Mouse (Mus musculus): Measurements from ENCODE around the gene Pcsk5. TPM values are rescaled to one million over a fixed set of nuclear protein-coding genes. Genes with fewer than 3 reads are reported as not detected.

Gene Pcsk5
- polyA plus RNA-seq, 1 experiment from 2014 or later: 7.7 TPM

GRCm38 (mm10) chr19:17603322-17603721 is 234.1 kb downstream of the Pcsk5 start:
- Histone ChIP-seq H3K9ac (replicated peaks) (no peak overlapping the region), H3K27me3 (no peaks in the 10 kb centered on the region), H3K4me3 (no peak overlapping the region), H3K9me3 (no peaks in the 10 kb centered on the region), H3K27ac (replicated peaks) (no peak overlapping the region), H3K36me3 (no peaks in the 10 kb centered on the region), H3K4me2 (replicated peaks) (no peak overlapping the region), H3K4me1 (peaks cover 8% of the 10 kb centered on the region)
- peak; percentile 80 for ATAC-seq (replicated peaks)
- 56% methylated on average over 3 of the region's 3 CpGs for WGBS

GRCm38 (mm10) chr19:17600347-17600746 is 237.1 kb downstream of the Pcsk5 start:
- H3K27ac ChIP-seq (replicated peaks): peak overlapping the region; percentile 44
- ATAC-seq (replicated peaks): no peak
- H3K9me3 ChIP-seq: no peaks in the 10 kb centered on the region
- no peaks in the 10 kb centered on the region for H3K36me3 ChIP-seq
- H3K4me2 ChIP-seq (replicated peaks): no peak overlapping the region
- H3K9ac ChIP-seq (replicated peaks): no peak overlapping the region
- 44% methylated on average over 2 of the region's 2 CpGs for WGBS
- H3K27me3 ChIP-seq: no peaks in the 10 kb centered on the region
- H3K4me1 ChIP-seq: peaks cover 8% of the 10 kb centered on the region
- no peak overlapping the region for H3K4me3 ChIP-seq

- Histone ChIP-seq H3K27ac (replicated peaks) (no peak overlapping the region), H3K27me3 (no peaks in the 10 kb centered on the region), H3K9me3 (no peaks in the 10 kb centered on the region), H3K4me2 (replicated peaks) (no peak overlapping the region), H3K4me3 (no peak overlapping the region), H3K9ac (replicated peaks) (no peak overlapping the region), H3K4me1 (peaks cover 5% of the 10 kb centered on the region; the same call in 1 of the 2 replicates), H3K36me3 (no peaks in the 10 kb centered on the region)
- ATAC-seq (replicated peaks): no peak
- 27% methylated on average over 1 of the region's 1 CpGs for WGBS
Measured at GRCm38 (mm10) chr19:17592790-17593189, 244.6 kb downstream of the Pcsk5 start.

GRCm38 (mm10) chr19:17591335-17591734 is 246.1 kb downstream of the Pcsk5 start:
- 40% methylated on average over 8 of the region's 8 CpGs for WGBS
- H3K9me3 ChIP-seq: no peaks in the 10 kb centered on the region
- no peak overlapping the region for H3K27ac ChIP-seq (replicated peaks)
- peak; percentile 74 for ATAC-seq (replicated peaks)
- no peak overlapping the region for H3K9ac ChIP-seq (replicated peaks)
- H3K4me3 ChIP-seq: no peak overlapping the region
- H3K27me3 ChIP-seq: no peaks in the 10 kb centered on the region
- no peak overlapping the region for H3K4me2 ChIP-seq (replicated peaks)
- no peaks in the 10 kb centered on the region for H3K36me3 ChIP-seq
- peaks cover 5% of the 10 kb centered on the region; the same call in 1 of the 2 replicates for H3K4me1 ChIP-seq

- 73% methylated on average over 1 of the region's 1 CpGs for WGBS
- H3K4me2 ChIP-seq (replicated peaks): no peak overlapping the region
- H3K27me3 ChIP-seq: no peaks in the 10 kb centered on the region
- H3K9me3 ChIP-seq: no peaks in the 10 kb centered on the region
- no peak for ATAC-seq (replicated peaks)
- peaks cover 5% of the 10 kb centered on the region; the same call in 1 of the 2 replicates for H3K4me1 ChIP-seq
- H3K4me3 ChIP-seq: no peak overlapping the region
- no peak overlapping the region for H3K9ac ChIP-seq (replicated peaks)
- no peak overlapping the region for H3K27ac ChIP-seq (replicated peaks)
- no peaks in the 10 kb centered on the region for H3K36me3 ChIP-seq
Measured at GRCm38 (mm10) chr19:17590314-17590713, 247.1 kb downstream of the Pcsk5 start.

GRCm38 (mm10) chr19:17577412-17577811 is 260.0 kb downstream of the Pcsk5 start:
- Histone ChIP-seq H3K9ac (replicated peaks) (no peak overlapping the region), H3K36me3 (no peaks in the 10 kb centered on the region), H3K4me3 (no peak overlapping the region), H3K9me3 (no peaks in the 10 kb centered on the region), H3K27me3 (no peaks in the 10 kb centered on the region), H3K4me1 (no peaks in the 10 kb centered on the region), H3K4me2 (replicated peaks) (no peak overlapping the region), H3K27ac (replicated peaks) (no peak overlapping the region)
- WGBS: 94% methylated on average over 4 of the region's 4 CpGs
- ATAC-seq (replicated peaks): no peak

GRCm38 (mm10) chr19:17574564-17574963 is 262.9 kb downstream of the Pcsk5 start:
- WGBS: 91% methylated on average over 5 of the region's 5 CpGs

GRCm38 (mm10) chr19:17572315-17572714 is 265.1 kb downstream of the Pcsk5 start:
- H3K27me3 ChIP-seq: no peaks in the 10 kb centered on the region
- no peak overlapping the region for H3K27ac ChIP-seq (replicated peaks)
- H3K4me2 ChIP-seq (replicated peaks): no peak overlapping the region
- H3K9ac ChIP-seq (replicated peaks): no peak overlapping the region
- no peaks in the 10 kb centered on the region for H3K4me1 ChIP-seq
- H3K36me3 ChIP-seq: no peaks in the 10 kb centered on the region
- H3K4me3 ChIP-seq: no peak overlapping the region
- 86% methylated on average over 8 of the region's 8 CpGs for WGBS
- no peaks in the 10 kb centered on the region for H3K9me3 ChIP-seq
- peak; percentile 76 for ATAC-seq (replicated peaks)

More at GRCm38 (mm10) chr19:17574564-17574963, 262.9 kb downstream of the Pcsk5 start:
- Histone ChIP-seq H3K27me3 (no peaks in the 10 kb centered on the region), H3K36me3 (no peaks in the 10 kb centered on the region), H3K4me1 (no peaks in the 10 kb centered on the region), H3K4me2 (replicated peaks) (no peak overlapping the region), H3K9ac (replicated peaks) (no peak overlapping the region), H3K9me3 (no peaks in the 10 kb centered on the region), H3K4me3 (no peak overlapping the region), H3K27ac (replicated peaks) (no peak overlapping the region)
- no peak for ATAC-seq (replicated peaks)

- Histone ChIP-seq H3K27me3 (no peaks in the 10 kb centered on the region), H3K36me3 (no peaks in the 10 kb centered on the region), H3K27ac (replicated peaks) (no peak overlapping the region), H3K4me2 (replicated peaks) (no peak overlapping the region), H3K9me3 (no peaks in the 10 kb centered on the region), H3K9ac (replicated peaks) (no peak overlapping the region), H3K4me3 (no peak overlapping the region), H3K4me1 (no peaks in the 10 kb centered on the region)
- WGBS: 53% methylated on average over 2 of the region's 2 CpGs
- no peak for ATAC-seq (replicated peaks)
Measured at GRCm38 (mm10) chr19:17570936-17571335, 266.5 kb downstream of the Pcsk5 start.

- Histone ChIP-seq H3K27ac (replicated peaks) (no peak overlapping the region), H3K4me3 (no peak overlapping the region), H3K27me3 (no peaks in the 10 kb centered on the region), H3K36me3 (no peaks in the 10 kb centered on the region), H3K9me3 (no peaks in the 10 kb centered on the region), H3K4me1 (no peaks in the 10 kb centered on the region), H3K9ac (replicated peaks) (no peak overlapping the region), H3K4me2 (replicated peaks) (no peak overlapping the region)
- no peak for ATAC-seq (replicated peaks)
- 68% methylated on average over 3 of the region's 3 CpGs for WGBS
Measured at GRCm38 (mm10) chr19:17567264-17567663, 270.2 kb downstream of the Pcsk5 start.

- Histone ChIP-seq H3K9ac (replicated peaks) (no peak overlapping the region), H3K4me1 (no peaks in the 10 kb centered on the region), H3K9me3 (no peaks in the 10 kb centered on the region), H3K27ac (replicated peaks) (no peak overlapping the region), H3K4me2 (replicated peaks) (no peak overlapping the region), H3K4me3 (no peak overlapping the region), H3K27me3 (no peaks in the 10 kb centered on the region), H3K36me3 (no peaks in the 10 kb centered on the region)
- 63% methylated on average over 4 of the region's 4 CpGs for WGBS
- ATAC-seq (replicated peaks): no peak
Measured at GRCm38 (mm10) chr19:17566097-17566496, 271.3 kb downstream of the Pcsk5 start.

GRCm38 (mm10) chr19:17558764-17559163 is 278.7 kb downstream of the Pcsk5 start:
- ATAC-seq (replicated peaks): no peak

GRCm38 (mm10) chr19:17555159-17555558 is 282.3 kb downstream of the Pcsk5 start:
- Histone ChIP-seq H3K9ac (replicated peaks) (no peak overlapping the region), H3K4me3 (no peak overlapping the region), H3K4me2 (replicated peaks) (no peak overlapping the region), H3K4me1 (no peaks in the 10 kb centered on the region), H3K27me3 (no peaks in the 10 kb centered on the region), H3K27ac (replicated peaks) (no peak overlapping the region), H3K36me3 (no peaks in the 10 kb centered on the region), H3K9me3 (no peaks in the 10 kb centered on the region)
- ATAC-seq (replicated peaks): no peak
- WGBS: 84% methylated on average over 7 of the region's 7 CpGs

More at GRCm38 (mm10) chr19:17558764-17559163, 278.7 kb downstream of the Pcsk5 start:
- Histone ChIP-seq H3K4me3 (no peak overlapping the region), H3K9ac (replicated peaks) (no peak overlapping the region), H3K27me3 (no peaks in the 10 kb centered on the region), H3K4me1 (no peaks in the 10 kb centered on the region), H3K36me3 (no peaks in the 10 kb centered on the region), H3K9me3 (no peaks in the 10 kb centered on the region), H3K4me2 (replicated peaks) (no peak overlapping the region), H3K27ac (replicated peaks) (no peak overlapping the region)
- WGBS: 65% methylated on average over 2 of the region's 2 CpGs
